Mouse (Mus musculus): ENCODE measurements around the gene Clec4n. TPM values are rescaled to one million over a fixed set of nuclear protein-coding genes. Genes with fewer than 3 reads are reported as not detected.
"Not testable (repeated sequence)": the region's sequence is repeated elsewhere in the genome, so short reads cannot be mapped to it uniquely, and the experiment has no call there.

The Clec4n gene
- 1 to 10 TPM in 1 of 2 experiments, not detected in 1; 1.6 TPM for total RNA-seq (2021)
- long read RNA-seq, experiment 1, partial matches to known transcripts, result 0 of 1 reads
- long read RNA-seq, experiment 1, other reads (novel, unspliced or antisense), result 0 of 1 reads
- long read RNA-seq, experiment 2, partial matches to known transcripts, result 0 of 2 reads
- long read RNA-seq, experiment 2, other reads (novel, unspliced or antisense), result 0 of 2 reads

DNA sequence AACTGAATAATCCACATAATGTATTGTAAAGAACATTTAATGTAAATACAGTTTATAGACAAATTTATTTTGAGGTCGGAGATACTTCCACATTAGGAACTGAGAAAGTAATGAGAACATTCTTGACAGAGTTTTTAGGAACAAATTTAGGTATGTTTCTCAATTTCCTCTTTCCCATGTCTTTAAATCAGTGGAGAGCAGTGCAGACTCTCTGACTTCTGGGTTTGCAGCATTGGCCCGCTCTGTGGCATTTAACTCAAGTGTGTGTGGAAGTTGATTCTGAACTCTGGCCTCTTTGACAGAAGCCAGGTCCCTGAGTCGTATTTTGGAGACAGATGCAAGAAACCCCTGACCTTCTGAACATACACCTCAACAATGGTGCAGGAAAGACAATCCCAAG lies at the start of gene Clec4n:
Clec4n (plus strand) TSS at position 200 of the 400 bp plus-strand sequence.
- no peak for DNase-seq (ENCODE audit: low spot score in 2 of 2)

DNA sequence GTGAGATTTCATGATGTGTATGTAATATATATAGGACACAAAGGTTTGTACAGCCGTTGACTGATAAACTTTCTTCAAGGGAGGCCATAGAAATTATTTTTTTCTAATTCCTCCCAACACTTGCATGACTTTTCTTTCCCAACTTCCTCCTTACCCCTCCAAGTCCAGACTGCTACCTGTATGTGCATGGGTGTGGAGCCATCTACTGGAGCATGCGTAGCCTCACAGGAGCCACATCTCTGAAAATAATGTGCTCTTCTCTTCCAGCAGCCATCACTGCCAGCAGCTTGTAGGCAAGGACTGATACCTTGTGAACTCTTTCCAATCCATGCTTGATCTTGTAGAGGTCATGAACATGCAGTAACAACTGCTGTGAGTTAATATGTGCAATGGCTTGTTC lies 44.8 kb upstream of the Clec4n start:
- DNase-seq (ENCODE audit: low spot score in 2 of 2), result not testable (repeated sequence)

DNA sequence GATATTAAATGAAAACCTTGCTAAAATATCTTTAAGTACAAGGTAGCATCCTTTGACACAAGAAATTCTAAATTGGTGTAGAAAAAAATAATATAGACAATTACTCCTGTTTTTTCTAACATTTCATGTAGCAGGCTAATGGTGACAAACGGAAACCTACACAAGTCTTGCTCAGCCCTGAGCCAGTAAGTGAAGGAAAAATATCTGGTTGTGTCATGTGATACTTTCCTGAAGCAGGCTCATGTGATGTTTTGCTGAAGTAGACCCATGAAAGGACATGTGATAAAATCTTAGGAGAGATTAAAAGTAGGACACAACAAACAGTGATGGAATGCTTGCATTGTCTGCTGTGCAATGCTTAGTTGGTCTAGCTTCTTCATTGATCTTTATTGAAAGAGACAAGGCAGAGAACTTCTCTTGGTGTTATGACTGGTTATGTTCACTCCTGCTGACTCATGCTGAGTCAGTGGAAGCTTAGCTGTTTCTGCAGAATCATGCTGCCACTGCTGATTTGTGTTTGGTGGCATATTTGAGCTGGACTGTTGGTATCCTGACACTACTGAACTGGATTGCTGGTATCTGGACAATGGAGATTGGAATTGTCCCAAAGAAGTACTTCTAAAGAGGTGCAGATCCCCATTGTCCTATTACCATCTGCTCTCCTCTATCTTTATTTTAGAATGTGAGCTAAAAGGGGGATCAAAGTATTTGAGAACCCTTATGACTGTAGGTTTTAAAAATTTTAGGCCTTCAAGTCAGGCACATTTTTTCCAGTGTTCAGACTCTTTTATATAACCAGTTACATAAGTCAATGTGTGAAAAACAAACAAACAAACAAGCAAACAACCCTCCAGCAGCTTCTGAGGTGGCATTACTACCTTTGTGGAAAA lies 22.2 kb upstream of the Clec4n start:
- no peak for DNase-seq (ENCODE audit: low spot score in 2 of 2)

DNA sequence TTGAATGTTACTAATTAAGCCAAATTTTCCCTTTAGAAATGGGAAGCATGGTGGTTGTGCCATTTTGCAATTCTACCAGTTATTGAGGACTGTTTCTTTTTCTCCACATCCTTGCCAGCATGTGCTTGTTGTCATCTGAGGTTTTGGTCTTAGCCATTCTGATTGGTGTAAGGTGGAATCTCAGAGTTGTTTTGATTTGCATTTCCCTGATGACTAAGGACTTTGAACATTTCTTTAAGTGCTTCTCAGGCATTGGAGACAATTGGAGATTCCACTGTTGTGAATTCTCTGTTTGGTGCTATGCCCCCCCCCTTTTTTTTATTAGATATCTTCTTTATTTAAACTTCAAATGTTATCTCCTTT lies 21.6 kb upstream of the Clec4n start:
- not testable (repeated sequence) for DNase-seq (ENCODE audit: low spot score in 2 of 2)

DNA sequence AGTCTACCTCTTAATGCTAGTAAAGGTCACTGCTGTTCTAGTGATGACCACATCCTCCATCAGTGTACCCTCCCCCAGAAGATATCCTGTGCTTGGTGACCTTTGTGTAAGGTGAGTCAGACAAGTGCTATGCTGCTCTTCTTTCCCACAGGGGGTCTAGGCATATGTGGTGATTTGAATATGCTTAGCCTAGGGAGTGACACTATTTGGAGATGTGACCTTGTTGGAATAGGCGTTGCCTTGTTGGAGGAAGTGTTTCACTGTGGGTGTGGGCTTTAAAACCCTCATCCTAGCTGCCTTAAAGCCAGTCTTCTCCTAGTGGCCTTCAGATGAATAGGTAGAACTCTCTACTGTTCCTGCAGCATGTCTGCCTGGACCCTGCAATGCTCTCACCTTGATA lies 17.9 kb upstream of the Clec4n start:
- DNase-seq (ENCODE audit: low spot score in 2 of 2), result no peak

DNA sequence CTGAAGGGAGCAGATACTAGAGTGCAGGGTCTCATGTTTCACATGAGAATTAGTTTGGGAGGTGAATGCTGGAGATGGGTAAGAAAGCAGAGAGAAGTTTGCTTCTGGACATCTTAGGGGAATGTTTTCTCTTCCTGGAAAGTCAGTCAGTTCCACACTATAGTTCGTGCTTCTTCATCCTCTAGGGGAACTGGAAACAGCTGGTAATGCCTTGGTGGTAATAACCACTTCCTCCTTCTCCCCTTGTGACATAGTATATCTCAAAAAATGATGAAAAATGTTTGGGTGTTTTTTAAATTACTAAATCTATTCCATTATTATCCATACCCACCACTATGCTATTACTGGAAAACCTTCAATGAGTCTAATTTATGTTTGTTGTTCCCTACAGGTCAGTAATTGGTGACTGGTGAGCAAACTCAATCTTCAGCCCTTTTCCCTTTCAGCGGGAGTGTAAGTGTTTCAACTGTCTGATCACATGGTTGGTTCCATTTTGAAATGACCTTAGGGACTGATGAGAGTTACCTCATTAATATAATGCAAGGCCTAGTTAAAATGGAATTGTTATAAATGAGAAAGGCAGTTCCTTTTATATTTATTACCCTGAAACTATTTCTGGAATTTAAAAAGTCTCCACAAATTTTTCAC lies 2.0 kb upstream of the Clec4n start:
- DNase-seq (ENCODE audit: low spot score in 2 of 2), result no peak

DNA sequence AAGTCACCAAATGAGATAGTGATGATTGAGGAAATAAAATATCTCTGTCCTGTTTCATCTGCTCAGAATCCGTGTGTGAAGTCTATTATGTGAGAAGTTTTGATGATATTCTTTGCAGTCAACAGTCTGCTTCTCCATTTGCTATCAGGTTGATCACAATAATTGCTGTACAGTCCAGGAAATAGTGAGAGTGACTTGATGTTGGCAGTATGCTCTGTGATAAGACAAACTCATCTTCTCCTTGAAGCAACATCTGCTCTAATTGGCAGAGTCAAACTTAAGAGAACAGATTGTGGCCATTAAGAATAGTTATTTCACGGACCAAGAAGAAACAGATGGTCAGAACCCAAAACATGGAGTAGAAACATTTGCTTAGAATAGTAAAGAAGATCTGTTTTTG lies 1.5 kb downstream of the Clec4n start:
- no peak for DNase-seq (ENCODE audit: low spot score in 2 of 2)

DNA sequence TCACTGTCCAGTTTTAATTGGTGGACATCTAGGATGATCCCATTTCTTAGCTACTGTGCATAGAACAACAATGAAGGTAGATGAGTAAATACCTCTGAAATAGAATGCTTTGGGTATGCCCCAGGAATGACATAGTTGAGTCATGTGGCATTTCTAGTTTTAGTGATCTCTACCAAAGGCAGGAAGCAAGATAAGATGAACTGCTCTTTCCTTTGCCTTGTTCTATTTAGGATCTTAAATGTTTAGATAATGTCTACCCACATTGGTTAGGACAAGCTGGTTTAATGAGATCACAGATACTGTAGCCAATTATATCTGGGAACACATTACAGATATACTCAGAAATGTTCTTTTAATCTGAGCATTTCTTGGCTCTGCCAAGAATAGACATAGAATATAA lies 7.9 kb downstream of the Clec4n start:
- no peak for DNase-seq (ENCODE audit: low spot score in 2 of 2)

DNA sequence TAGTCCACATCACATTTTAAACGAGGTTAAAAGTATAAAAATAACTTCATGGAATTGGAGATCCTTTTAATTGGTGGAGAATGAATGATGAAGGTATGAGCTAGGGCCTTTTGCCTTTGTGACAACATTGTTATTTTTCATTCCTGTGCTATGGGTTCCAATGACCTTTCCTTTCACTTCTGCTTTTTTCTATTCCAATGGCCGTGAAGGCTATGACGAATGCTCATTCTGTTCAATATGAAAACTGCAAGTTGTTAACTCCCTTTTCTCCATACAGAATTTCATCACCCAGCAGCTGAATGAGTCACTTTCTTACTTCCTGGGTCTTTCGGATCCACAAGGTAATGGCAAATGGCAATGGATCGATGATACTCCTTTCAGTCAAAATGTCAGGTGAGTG lies 14.6 kb downstream of the Clec4n start:
- no peak for DNase-seq (ENCODE audit: low spot score in 2 of 2)

DNA sequence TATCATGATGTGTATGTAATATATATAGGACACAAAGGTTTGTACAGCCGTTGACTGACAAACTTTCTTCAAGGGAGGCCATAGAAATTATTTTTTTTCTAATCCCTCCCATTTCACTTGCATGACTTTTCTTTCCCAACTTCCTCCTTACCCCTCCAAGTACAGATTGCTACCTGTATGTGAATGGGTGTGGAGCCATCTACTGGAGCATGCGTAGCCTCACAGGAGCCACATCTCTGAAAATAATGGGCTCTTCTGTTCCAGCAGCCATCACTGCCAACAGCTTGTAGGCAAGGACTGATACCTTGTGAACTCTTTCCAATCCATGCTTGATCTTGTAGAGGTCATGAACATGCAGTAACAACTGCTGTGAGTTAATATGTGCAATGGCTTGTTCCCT lies 19.2 kb downstream of the Clec4n start:
- DNase-seq (ENCODE audit: low spot score in 2 of 2), result not testable (repeated sequence)

DNA sequence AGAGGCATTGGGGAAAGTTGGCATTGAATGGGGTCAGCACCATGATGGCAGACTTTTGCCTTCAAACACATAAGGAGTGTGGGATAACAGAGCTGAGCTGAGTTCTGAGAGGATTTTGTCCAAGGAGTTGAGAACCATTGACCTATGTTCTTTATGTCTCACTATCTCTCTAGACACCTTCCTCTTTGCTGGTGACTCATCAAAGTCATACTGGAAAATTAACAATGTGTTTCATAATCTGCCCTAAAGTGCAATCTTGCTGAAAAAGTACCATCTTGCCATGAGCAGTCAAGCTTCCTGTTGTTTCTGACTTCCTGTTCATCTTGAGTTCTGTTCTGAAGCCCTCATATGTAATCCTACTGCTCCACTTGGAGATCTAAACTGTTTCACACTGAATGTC lies 23.1 kb downstream of the Clec4n start:
- DNase-seq (ENCODE audit: low spot score in 2 of 2), result no peak

DNA sequence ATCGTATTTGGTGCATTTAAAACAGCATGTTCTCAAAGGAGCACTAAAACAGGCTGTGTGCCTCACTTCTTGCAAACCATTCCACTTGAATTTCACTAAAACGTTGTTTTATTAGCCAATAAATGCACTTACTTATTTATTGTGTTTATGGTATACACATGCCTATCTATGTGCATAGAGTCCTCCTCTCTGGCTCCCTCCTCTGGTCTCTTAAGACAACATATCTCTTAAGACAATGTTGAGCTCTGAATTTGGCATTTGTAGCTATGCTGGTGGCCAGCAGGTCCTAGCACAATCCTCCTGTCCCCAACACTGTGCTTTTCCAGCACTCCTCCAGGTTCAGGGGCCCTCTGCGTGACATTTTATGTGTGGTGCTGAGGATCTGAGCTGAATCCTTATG lies 29.3 kb downstream of the Clec4n start:
- DNase-seq (ENCODE audit: low spot score in 2 of 2), result no peak

DNA sequence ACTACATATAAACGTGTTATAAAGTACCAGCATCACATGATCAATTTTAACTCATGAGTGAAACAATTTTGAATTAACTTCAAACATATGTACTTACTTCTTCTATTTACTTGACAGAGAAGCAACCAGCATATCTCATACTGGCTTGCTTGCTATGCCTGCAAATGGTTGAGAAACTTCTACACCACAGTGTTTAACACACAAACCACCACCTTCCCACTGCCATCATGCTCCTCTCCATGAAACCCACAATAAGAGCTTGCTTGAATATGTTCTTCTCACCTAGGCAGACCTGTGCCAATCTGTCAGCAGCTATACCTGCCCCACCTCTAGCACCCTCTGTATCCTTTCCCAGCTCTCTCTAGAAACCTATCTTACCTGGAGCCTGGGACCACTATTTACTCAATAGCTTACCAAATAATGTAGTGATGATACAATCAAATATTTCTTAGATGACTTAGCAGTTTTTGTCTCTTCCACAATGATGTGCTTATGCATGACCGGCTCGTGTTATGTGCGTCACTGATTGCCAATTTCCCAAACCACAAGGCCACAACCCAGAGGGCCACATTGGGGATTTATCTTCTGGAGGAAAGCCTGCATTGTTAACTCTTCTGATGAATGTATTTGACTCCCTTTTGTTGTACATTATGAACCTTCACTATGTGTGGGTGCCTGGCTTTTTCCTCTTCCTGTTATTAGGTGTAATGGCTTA lies 30.4 kb downstream of the Clec4n start:
- DNase-seq (ENCODE audit: low spot score in 2 of 2), result no peak

DNA sequence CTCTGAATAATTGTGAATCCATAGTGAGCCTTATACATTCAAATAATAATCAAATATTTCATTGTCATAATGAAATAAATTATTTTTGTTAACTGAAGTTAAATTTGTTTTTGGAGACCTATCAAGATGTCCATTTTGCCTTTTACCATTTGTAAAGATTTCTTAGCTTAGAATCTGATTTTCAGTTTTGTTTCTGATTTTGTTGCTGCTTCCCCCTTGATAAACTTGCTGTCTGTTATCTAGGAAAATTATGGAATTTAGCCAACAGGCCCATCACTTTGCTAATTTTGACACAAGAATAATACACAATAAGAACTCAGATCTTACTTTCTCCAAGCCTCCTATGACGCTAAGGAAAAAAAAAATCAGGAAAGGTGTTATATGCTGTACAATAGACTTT lies 31.2 kb downstream of the Clec4n start:
- no peak for DNase-seq (ENCODE audit: low spot score in 2 of 2)

DNA sequence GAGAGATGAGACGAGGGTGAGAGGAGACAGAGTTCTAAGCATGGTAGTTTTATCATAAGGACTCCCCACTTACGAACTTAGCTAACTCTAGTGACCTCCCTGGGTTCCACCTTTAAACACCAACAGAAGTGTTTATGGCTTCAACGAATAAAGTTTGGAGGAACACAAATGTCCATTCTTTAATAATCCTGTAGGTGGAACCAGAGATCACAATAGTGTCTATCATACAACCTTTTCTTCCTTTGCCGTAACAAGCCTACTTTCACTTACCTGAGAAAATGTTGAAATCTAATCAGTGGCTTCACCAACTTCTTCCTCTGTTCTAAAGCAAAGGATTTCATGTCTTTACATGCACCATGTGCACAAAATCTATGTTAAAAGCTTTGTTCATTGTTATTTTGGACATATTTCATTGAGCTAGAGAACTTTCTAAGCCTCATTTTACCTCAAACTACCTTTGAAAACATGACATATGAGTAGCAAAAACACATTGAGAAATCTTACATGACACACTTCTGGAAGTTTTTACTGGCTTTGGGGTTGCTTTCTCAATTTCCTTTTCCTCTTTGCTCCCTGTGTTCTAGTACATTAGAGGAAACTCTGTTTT lies 32.0 kb downstream of the Clec4n start, which contains the start of gene Clec4d:
Clec4d (plus strand) TSS at position 557 of the 607 bp plus-strand sequence.
- DNase-seq (ENCODE audit: low spot score in 2 of 2), result no peak

DNA sequence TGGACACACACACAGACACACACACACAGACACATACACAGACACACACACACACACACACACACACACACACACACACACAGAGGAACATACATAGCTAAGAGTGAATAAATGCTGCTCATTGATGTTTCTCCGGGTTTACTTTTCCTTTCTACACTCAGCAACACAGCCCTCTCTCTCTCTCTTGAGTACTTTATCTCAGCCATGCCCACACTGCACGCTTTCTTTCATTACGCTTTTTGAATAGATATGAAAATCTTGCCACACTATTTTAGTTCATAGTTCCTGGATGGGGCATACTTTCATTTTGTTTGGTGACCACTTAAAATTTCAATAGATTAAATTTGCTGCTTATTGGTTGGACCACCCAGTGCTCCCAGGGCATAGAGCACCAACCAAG lies 34.6 kb downstream of the Clec4n start:
- DNase-seq (ENCODE audit: low spot score in 2 of 2), result no peak

DNA sequence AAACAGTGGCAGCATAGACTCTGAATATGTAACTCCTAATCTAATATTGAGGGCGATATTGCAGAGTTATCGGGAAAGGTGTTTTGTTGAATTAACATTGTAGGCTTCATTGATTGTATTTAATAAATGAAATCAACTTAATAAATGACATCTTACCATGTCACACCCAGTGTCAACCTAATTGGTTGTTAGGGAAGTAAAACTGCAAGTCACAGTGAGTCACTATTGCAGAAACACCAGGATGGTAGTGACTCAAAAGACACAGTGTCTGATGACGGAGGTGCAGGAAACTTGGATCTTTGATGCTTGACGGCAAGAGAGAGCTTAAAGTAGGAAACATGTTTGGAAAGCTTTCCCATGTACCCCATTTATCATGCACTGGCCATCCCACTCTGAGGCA lies 36.2 kb downstream of the Clec4n start:
- no peak for DNase-seq (ENCODE audit: low spot score in 2 of 2)

DNA sequence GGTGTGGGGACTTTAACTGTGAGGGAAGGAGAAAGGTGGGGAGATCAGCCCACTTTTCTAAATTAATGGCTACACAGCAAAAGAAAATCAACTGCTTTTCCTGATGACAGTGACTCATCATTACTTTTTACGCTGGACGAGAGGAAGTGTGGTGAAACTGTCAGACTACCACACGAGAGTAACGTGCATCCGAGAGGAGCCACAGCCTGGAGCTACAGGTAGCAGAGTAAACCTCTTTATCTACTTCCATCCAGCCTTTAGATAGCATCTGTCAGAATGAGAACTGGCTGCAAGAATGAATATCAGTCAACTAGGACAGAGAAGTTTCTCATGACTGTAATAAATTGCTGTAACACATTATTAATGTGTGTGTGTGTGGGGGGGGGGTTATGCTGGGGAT lies 37.3 kb downstream of the Clec4n start:
- DNase-seq (ENCODE audit: low spot score in 2 of 2), result no peak

DNA sequence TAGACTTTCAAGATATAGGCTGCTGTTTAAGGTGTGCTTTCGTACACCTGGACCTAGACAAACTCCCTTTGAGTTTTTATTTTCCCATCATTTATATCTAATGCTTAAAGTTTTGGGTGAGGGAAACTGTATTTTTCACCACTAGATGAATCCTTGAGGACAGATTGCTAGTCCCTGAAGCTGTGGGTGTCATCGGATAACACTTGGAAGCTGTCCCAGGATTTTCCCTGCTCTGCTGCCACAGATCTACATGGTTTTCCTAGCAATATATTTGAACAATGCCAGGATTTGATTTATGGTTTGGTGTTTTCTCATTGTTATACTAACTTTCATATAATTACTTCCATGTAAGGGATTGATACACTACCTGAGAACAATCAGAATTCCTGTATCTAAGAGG lies 49.8 kb downstream of the Clec4n start:
- no peak for DNase-seq (ENCODE audit: low spot score in 2 of 2)

DNA sequence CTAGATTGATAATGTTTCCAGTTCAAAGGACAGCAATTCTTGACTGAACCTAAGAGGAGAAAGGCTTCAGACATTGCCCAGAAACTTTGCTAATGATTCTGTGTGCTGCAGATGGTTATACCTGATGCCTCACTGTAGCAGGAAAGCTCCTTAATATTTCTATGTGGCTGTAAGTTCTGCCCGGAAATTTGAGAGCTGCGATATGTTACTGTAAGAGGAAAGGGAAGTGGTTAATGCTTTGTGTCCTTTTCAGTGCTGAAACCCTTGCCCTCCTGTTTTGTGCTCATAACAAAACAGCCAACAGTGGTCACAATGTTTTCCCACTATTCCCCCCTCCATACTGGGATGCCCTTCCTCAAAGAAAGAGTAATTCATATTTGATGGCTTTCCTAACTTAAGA lies 56.7 kb downstream of the Clec4n start:
- no peak for DNase-seq (ENCODE audit: low spot score in 2 of 2)

DNA sequence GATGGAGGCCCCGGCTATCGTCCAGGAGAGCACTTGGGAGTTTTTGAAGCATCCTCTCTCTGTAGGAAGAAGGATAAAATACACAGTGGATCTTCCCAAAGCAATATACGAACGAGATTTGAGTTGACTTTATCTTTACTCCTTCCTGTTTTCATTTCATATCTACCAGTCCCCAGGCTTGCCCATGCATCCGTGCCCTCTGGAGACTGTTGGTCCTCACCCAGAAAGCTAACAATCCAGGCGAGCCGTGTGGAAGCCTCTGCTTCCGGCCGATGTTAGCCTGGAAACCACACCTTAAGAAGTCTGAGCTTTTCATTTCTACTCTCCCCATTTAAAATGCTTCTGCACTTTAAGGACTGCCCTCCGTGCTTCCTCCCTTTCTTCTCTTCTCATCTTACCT lies 59.3 kb downstream of the Clec4n start:
- DNase-seq (ENCODE audit: low spot score in 2 of 2), result no peak

Data from adrenal gland, adult 18-20 months (tissue).